In the genomic region with DNA sequence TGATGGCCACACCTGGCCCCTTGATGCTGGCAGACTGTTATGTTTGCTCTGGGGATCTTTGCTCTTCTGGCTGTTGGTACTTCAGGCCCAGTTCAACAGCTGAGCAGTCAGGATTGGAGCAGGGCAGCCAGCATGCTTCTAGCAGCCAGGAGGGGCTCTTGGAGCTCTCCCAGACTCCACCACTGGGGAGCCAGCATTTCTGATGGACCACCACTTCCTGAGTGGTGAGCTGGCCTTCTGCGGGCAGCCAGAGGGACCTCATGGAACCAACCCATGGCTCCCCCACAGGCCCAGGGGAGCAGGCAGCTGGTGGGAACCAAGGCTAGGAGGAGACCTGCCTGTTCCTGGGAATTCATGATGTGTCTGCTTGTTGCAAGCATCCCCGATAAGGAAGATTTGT, we compare ENCODE assay signal across 10 mouse cellular contexts.
DNase-seq lines count a peak whose midpoint lies in the region; ATAC-seq and TF ChIP-seq lines count a peak whose summit lies in the region.
"Had no signal": no experiment of that assay in that cellular context is flagged by ENCODE, and none has a peak within 500 bp of the region (broad histone marks: within the 10 kb centered on the region; RNA-seq: fewer than 3 reads in every experiment).

No protein-coding gene starts in this region.

- H3K27ac ChIP-seq in midbrain, embryonic 10.5 days (replicated peaks), result 0 out of 2 replicates have a peak overlapping the region, but pooled peaks have one; percentile 42
- no peak overlapping the region for H3K27ac ChIP-seq in midbrain, embryonic 11.5 days (ENCODE audit: low read depth, low read length)
- peak overlapping the region; percentile 64 for H3K27ac ChIP-seq in hindbrain, embryonic 12.5 days
- H3K27ac ChIP-seq in limb, embryonic 15.5 days, result peak overlapping the region; percentile 57; the same call in 1 of the 2 replicates
- no peak overlapping the region for H3K27ac ChIP-seq in left cerebral cortex, adult 2 months

- peaks cover 95% of the 10 kb centered on the region for H3K4me1 ChIP-seq in midbrain, embryonic 10.5 days
- H3K4me1 ChIP-seq in midbrain, embryonic 11.5 days (ENCODE audit: control insufficient read depth, insufficient read depth, low read length), result peaks cover 48% of the 10 kb centered on the region
- H3K4me1 ChIP-seq in hindbrain, embryonic 12.5 days, result peaks cover 80% of the 10 kb centered on the region
- H3K4me1 ChIP-seq in limb, embryonic 15.5 days, result peaks cover 76% of the 10 kb centered on the region

- TF ChIP-seq CTCF in left cerebral cortex, adult 2 months (IDR thresholded peaks at IDR 0.05), result no peak

- no peak overlapping the region for H3K9ac ChIP-seq in midbrain, embryonic 11.5 days (ENCODE audit: low read length)
- H3K9ac ChIP-seq in hindbrain, embryonic 12.5 days, result no peak overlapping the region
- no peak overlapping the region for H3K9ac ChIP-seq in limb, embryonic 15.5 days

- no peaks in the 10 kb centered on the region for H3K9me3 ChIP-seq in midbrain, embryonic 10.5 days (replicated peaks)
- no peaks in the 10 kb centered on the region for H3K9me3 ChIP-seq in midbrain, embryonic 11.5 days (ENCODE audit: control insufficient read depth, low read length)
- no peaks in the 10 kb centered on the region for H3K9me3 ChIP-seq in hindbrain, embryonic 12.5 days (replicated peaks)
- H3K9me3 ChIP-seq in limb, embryonic 15.5 days, result no peaks in the 10 kb centered on the region

- H3K27me3 ChIP-seq in midbrain, embryonic 10.5 days (ENCODE audit: low read depth, poor library complexity, severe bottlenecking), result no peaks in the 10 kb centered on the region
- H3K27me3 ChIP-seq in midbrain, embryonic 11.5 days (ENCODE audit: control insufficient read depth, insufficient read depth, low read length), result no peaks in the 10 kb centered on the region
- H3K27me3 ChIP-seq in hindbrain, embryonic 12.5 days, result no peaks in the 10 kb centered on the region
- H3K27me3 ChIP-seq in limb, embryonic 15.5 days, result no peaks in the 10 kb centered on the region

- no peak overlapping the region for H3K4me2 ChIP-seq in midbrain, embryonic 11.5 days
- no peak overlapping the region for H3K4me2 ChIP-seq in hindbrain, embryonic 12.5 days (replicated peaks)
- no peak overlapping the region for H3K4me2 ChIP-seq in limb, embryonic 15.5 days

- H3K36me3 ChIP-seq in midbrain, embryonic 10.5 days, result peaks cover 54% of the 10 kb centered on the region
- H3K36me3 ChIP-seq in midbrain, embryonic 11.5 days (ENCODE audit: control insufficient read depth, insufficient read depth, low read length), result 0 out of 2 replicates have a peak, but pooled peaks cover 2% of the 10 kb centered on the region
- H3K36me3 ChIP-seq in hindbrain, embryonic 12.5 days, result peaks cover 20% of the 10 kb centered on the region
- 0 out of 2 replicates have a peak, but pooled peaks cover 5% of the 10 kb centered on the region for H3K36me3 ChIP-seq in limb, embryonic 15.5 days

- no peak overlapping the region for H3K4me3 ChIP-seq in midbrain, embryonic 10.5 days
- no peak overlapping the region for H3K4me3 ChIP-seq in midbrain, embryonic 11.5 days (ENCODE audit: low read depth, low read length)
- no peak overlapping the region for H3K4me3 ChIP-seq in hindbrain, embryonic 12.5 days
- no peak overlapping the region for H3K4me3 ChIP-seq in limb, embryonic 15.5 days
- H3K4me3 ChIP-seq in left cerebral cortex, adult 2 months, result no peak overlapping the region

- ATAC-seq in midbrain, embryonic 11.5 days (ENCODE audit: low FRiP score), result no peak
- no peak for ATAC-seq in hindbrain, embryonic 12.5 days (ENCODE audit: low FRiP score)
- no peak for ATAC-seq in limb, embryonic 15.5 days (ENCODE audit: insufficient number of reproducible peaks, low FRiP score, low TSS enrichment, low read depth)

- intact Hi-C loops in left cerebral cortex, adult 2 months (cut with DNase I), result no loop called here

- no peak for DNase-seq in midbrain, embryonic 10.5 days (ENCODE audit: low spot score)
- DNase-seq in midbrain, embryonic 11.5 days (ENCODE audit: low spot score, missing footprints), result no peak
- no peak for DNase-seq in ovary, adult 18-20 months (ENCODE audit: low spot score)
- DNase-seq in c-Kit-positive CD71-positive TER-119-positive erythroid progenitor cells, embryonic 14.5 days (ENCODE audit: low spot score), result no peak
- no peak for DNase-seq in left cerebral cortex, adult 2 months (ENCODE audit: extremely low spot score in 1 of 2, low spot score in 2 of 2)
- DNase-seq: cerebellum, adult 9-11 months; gastrocnemius, postnatal 36 days; kidney, postnatal 36 days had no signal

- 83% methylated on average over 2 of the region's 2 CpGs for WGBS in midbrain, embryonic 10.5 days
- WGBS in midbrain, embryonic 11.5 days, result 90% methylated on average over 2 of the region's 2 CpGs
- WGBS in hindbrain, embryonic 12.5 days, result 78% methylated on average over 2 of the region's 2 CpGs
- 52% methylated on average over 2 of the region's 2 CpGs for WGBS in limb, embryonic 15.5 days

Comparison
In these comparisons a context has a peak if more than half of its experiments do, and no peak if none do; other contexts are left out.
1. H3K27ac ChIP-seq: peak in midbrain, embryonic 10.5 days (single experiment), hindbrain, embryonic 12.5 days (single experiment) and limb, embryonic 15.5 days (single experiment); none in midbrain, embryonic 11.5 days (single experiment) and left cerebral cortex, adult 2 months (single experiment).